Mouse (Mus musculus): ENCODE data around the gene Pygb. TPM values are rescaled to one million over a fixed set of nuclear protein-coding genes. Genes with fewer than 3 reads are reported as not detected.

Gene Pygb
- polyA plus RNA-seq, 1 experiment from 2014 or later, result 81.4 TPM

GRCm38 (mm10) chr2:150782801-150783200 is 3.7 kb upstream of the Pygb start:
- Histone ChIP-seq H3K9me3 (ENCODE audit: control insufficient read depth, low read length) (no peaks in the 10 kb centered on the region), H3K4me3 (ENCODE audit: low read length) (no peak overlapping the region), H3K36me3 (ENCODE audit: control insufficient read depth, insufficient read depth, low read length) (no peaks in the 10 kb centered on the region), H3K4me2 (ENCODE audit: low read depth, low read length) (no peak overlapping the region), H3K4me1 (ENCODE audit: control insufficient read depth, insufficient read depth, low read length) (peaks cover 12% of the 10 kb centered on the region), H3K9ac (ENCODE audit: low read depth, low read length) (no peak overlapping the region), H3K27me3 (replicated peaks; ENCODE audit: control insufficient read depth, insufficient read depth, low read length) (no peaks in the 10 kb centered on the region), H3K27ac (ENCODE audit: low read length) (no peak overlapping the region)
- no peak for ATAC-seq
- 86% methylated on average over 2 of the region's 2 CpGs for WGBS

GRCm38 (mm10) chr2:150787234-150787771 is 768 bp downstream of the Pygb start:
- Histone ChIP-seq H3K27ac (ENCODE audit: low read length) (peak overlapping the region; percentile 88), H3K9ac (ENCODE audit: low read depth, low read length) (peak overlapping the region; percentile 80), H3K27me3 (replicated peaks; ENCODE audit: control insufficient read depth, insufficient read depth, low read length) (no peaks in the 10 kb centered on the region), H3K36me3 (ENCODE audit: control insufficient read depth, insufficient read depth, low read length) (no peaks in the 10 kb centered on the region), H3K4me3 (ENCODE audit: low read length) (peak overlapping the region; percentile 75), H3K4me2 (ENCODE audit: low read depth, low read length) (peak overlapping the region; percentile 87), H3K4me1 (ENCODE audit: control insufficient read depth, insufficient read depth, low read length) (peaks cover 20% of the 10 kb centered on the region), H3K9me3 (ENCODE audit: control insufficient read depth, low read length) (no peaks in the 10 kb centered on the region)
- under 1% methylated on average over 23 of the region's 23 CpGs for WGBS
- ATAC-seq, result peak; percentile 2; the same call in 1 of the 2 replicates

GRCm38 (mm10) chr2:150788768-150789550 is 2.4 kb downstream of the Pygb start:
- no peak overlapping the region for H3K27ac ChIP-seq (ENCODE audit: low read length)
- 54% methylated on average over 4 of the region's 4 CpGs for WGBS
- H3K4me1 ChIP-seq (ENCODE audit: control insufficient read depth, insufficient read depth, low read length), result peaks cover 20% of the 10 kb centered on the region
- peak overlapping the region; percentile 9 for H3K4me3 ChIP-seq (ENCODE audit: low read length)
- 0 out of 2 replicates have a peak overlapping the region, but pooled peaks have one; percentile 52 for H3K9ac ChIP-seq (ENCODE audit: low read depth, low read length)
- no peaks in the 10 kb centered on the region for H3K36me3 ChIP-seq (ENCODE audit: control insufficient read depth, insufficient read depth, low read length)
- H3K9me3 ChIP-seq (ENCODE audit: control insufficient read depth, low read length), result no peaks in the 10 kb centered on the region
- peak overlapping the region; percentile 13; the same call in 1 of the 2 replicates for H3K4me2 ChIP-seq (ENCODE audit: low read depth, low read length)
- no peaks in the 10 kb centered on the region for H3K27me3 ChIP-seq (replicated peaks; ENCODE audit: control insufficient read depth, insufficient read depth, low read length)
- no peak for ATAC-seq

- ATAC-seq, result no peak
- Histone ChIP-seq H3K4me2 (ENCODE audit: low read depth, low read length) (no peak overlapping the region), H3K9ac (ENCODE audit: low read depth, low read length) (no peak overlapping the region), H3K27ac (ENCODE audit: low read length) (no peak overlapping the region), H3K27me3 (replicated peaks; ENCODE audit: control insufficient read depth, insufficient read depth, low read length) (no peaks in the 10 kb centered on the region), H3K36me3 (ENCODE audit: control insufficient read depth, insufficient read depth, low read length) (0 out of 2 replicates have a peak, but pooled peaks cover 3% of the 10 kb centered on the region), H3K4me3 (ENCODE audit: low read length) (no peak overlapping the region), H3K4me1 (ENCODE audit: control insufficient read depth, insufficient read depth, low read length) (peaks cover 11% of the 10 kb centered on the region; the same call in 1 of the 2 replicates), H3K9me3 (ENCODE audit: control insufficient read depth, low read length) (no peaks in the 10 kb centered on the region)
- WGBS, result 50% methylated on average over 4 of the region's 4 CpGs
Measured at GRCm38 (mm10) chr2:150793320-150793719, 6.8 kb downstream of the Pygb start.

- Histone ChIP-seq H3K4me3 (ENCODE audit: low read length) (no peak overlapping the region), H3K27me3 (replicated peaks; ENCODE audit: control insufficient read depth, insufficient read depth, low read length) (no peaks in the 10 kb centered on the region), H3K27ac (ENCODE audit: low read length) (no peak overlapping the region), H3K9ac (ENCODE audit: low read depth, low read length) (no peak overlapping the region), H3K4me2 (ENCODE audit: low read depth, low read length) (no peak overlapping the region), H3K36me3 (ENCODE audit: control insufficient read depth, insufficient read depth, low read length) (peaks cover 13% of the 10 kb centered on the region), H3K9me3 (ENCODE audit: control insufficient read depth, low read length) (no peaks in the 10 kb centered on the region), H3K4me1 (ENCODE audit: control insufficient read depth, insufficient read depth, low read length) (0 out of 2 replicates have a peak, but pooled peaks cover 3% of the 10 kb centered on the region)
- 74% methylated on average over 7 of the region's 7 CpGs for WGBS
- ATAC-seq, result peak; percentile 79
Measured at GRCm38 (mm10) chr2:150798084-150798483, 11.5 kb downstream of the Pygb start.

- Histone ChIP-seq H3K4me1 (ENCODE audit: control insufficient read depth, insufficient read depth, low read length) (0 out of 2 replicates have a peak, but pooled peaks cover 3% of the 10 kb centered on the region), H3K4me2 (ENCODE audit: low read depth, low read length) (no peak overlapping the region), H3K27me3 (replicated peaks; ENCODE audit: control insufficient read depth, insufficient read depth, low read length) (no peaks in the 10 kb centered on the region), H3K9me3 (ENCODE audit: control insufficient read depth, low read length) (no peaks in the 10 kb centered on the region), H3K27ac (ENCODE audit: low read length) (no peak overlapping the region), H3K9ac (ENCODE audit: low read depth, low read length) (no peak overlapping the region), H3K36me3 (ENCODE audit: control insufficient read depth, insufficient read depth, low read length) (peaks cover 13% of the 10 kb centered on the region), H3K4me3 (ENCODE audit: low read length) (no peak overlapping the region)
- WGBS, result 82% methylated on average over 5 of the region's 5 CpGs
- no peak for ATAC-seq
Measured at GRCm38 (mm10) chr2:150800616-150801015, 14.1 kb downstream of the Pygb start.

- no peaks in the 10 kb centered on the region for H3K9me3 ChIP-seq (ENCODE audit: control insufficient read depth, low read length)
- no peaks in the 10 kb centered on the region for H3K27me3 ChIP-seq (replicated peaks; ENCODE audit: control insufficient read depth, insufficient read depth, low read length)
- peaks cover 16% of the 10 kb centered on the region for H3K36me3 ChIP-seq (ENCODE audit: control insufficient read depth, insufficient read depth, low read length)
- H3K4me2 ChIP-seq (ENCODE audit: low read depth, low read length), result no peak overlapping the region
- no peak overlapping the region for H3K4me3 ChIP-seq (ENCODE audit: low read length)
- 95% methylated on average over 1 of the region's 1 CpGs for WGBS
- 0 out of 2 replicates have a peak, but pooled peaks cover under 1% of the 10 kb centered on the region for H3K4me1 ChIP-seq (ENCODE audit: control insufficient read depth, insufficient read depth, low read length)
- ATAC-seq, result no peak
- no peak overlapping the region for H3K9ac ChIP-seq (ENCODE audit: low read depth, low read length)
- H3K27ac ChIP-seq (ENCODE audit: low read length), result no peak overlapping the region
Measured at GRCm38 (mm10) chr2:150803035-150803434, 16.5 kb downstream of the Pygb start.

- Histone ChIP-seq H3K4me3 (ENCODE audit: low read length) (no peak overlapping the region), H3K9ac (ENCODE audit: low read depth, low read length) (no peak overlapping the region), H3K27ac (ENCODE audit: low read length) (no peak overlapping the region), H3K4me2 (ENCODE audit: low read depth, low read length) (no peak overlapping the region), H3K27me3 (replicated peaks; ENCODE audit: control insufficient read depth, insufficient read depth, low read length) (no peaks in the 10 kb centered on the region), H3K4me1 (ENCODE audit: control insufficient read depth, insufficient read depth, low read length) (no peaks in the 10 kb centered on the region), H3K9me3 (ENCODE audit: control insufficient read depth, low read length) (no peaks in the 10 kb centered on the region), H3K36me3 (ENCODE audit: control insufficient read depth, insufficient read depth, low read length) (peaks cover 22% of the 10 kb centered on the region)
- no peak for ATAC-seq
- WGBS, result 86% methylated on average over 6 of the region's 6 CpGs
Measured at GRCm38 (mm10) chr2:150808381-150808780, 21.8 kb downstream of the Pygb start.

GRCm38 (mm10) chr2:150808812-150809211 is 22.3 kb downstream of the Pygb start:
- Histone ChIP-seq H3K9me3 (ENCODE audit: control insufficient read depth, low read length) (no peaks in the 10 kb centered on the region), H3K27ac (ENCODE audit: low read length) (no peak overlapping the region)
- 92% methylated on average over 6 of the region's 6 CpGs for WGBS

More at GRCm38 (mm10) chr2:150808812-150809211, 22.3 kb downstream of the Pygb start:
- Histone ChIP-seq H3K36me3 (ENCODE audit: control insufficient read depth, insufficient read depth, low read length) (peaks cover 25% of the 10 kb centered on the region), H3K9ac (ENCODE audit: low read depth, low read length) (no peak overlapping the region), H3K4me3 (ENCODE audit: low read length) (no peak overlapping the region), H3K27me3 (replicated peaks; ENCODE audit: control insufficient read depth, insufficient read depth, low read length) (no peaks in the 10 kb centered on the region), H3K4me2 (ENCODE audit: low read depth, low read length) (no peak overlapping the region), H3K4me1 (ENCODE audit: control insufficient read depth, insufficient read depth, low read length) (no peaks in the 10 kb centered on the region)
- ATAC-seq, result no peak

All from intestine, embryonic 16.5 days (tissue).